Mouse (Mus musculus) E14TG2a.4 (cell line): ENCODE results near the gene Clec5a.

Source experiments
- H3K27me3 ChIP-seq: 2 replicates; pipeline ENCODE4 v1.6.1; 2014; ENCODE audit warnings: low read length, control low read depth; ENCODE audit not compliant: insufficient read depth
- H3K36me3 ChIP-seq: 2 replicates; pipeline ENCODE4 v1.6.1; 2014; ENCODE audit warnings: low read length, control low read depth; ENCODE audit not compliant: insufficient read depth
- H3K4me1 ChIP-seq: replicated peaks from 2 replicates; pipeline ENCODE4 v1.6.1; 2014; ENCODE audit warnings: low read depth, low read length, control low read depth
- H3K4me3 ChIP-seq: replicated peaks from 2 replicates; pipeline ENCODE4 v1.5.1; 2014; ENCODE audit warnings: mild to moderate bottlenecking, low read length
- H3K9me3 ChIP-seq: 2 replicates; pipeline ENCODE4 v1.6.1; 2014; ENCODE audit warnings: low read length, control low read depth
- CTCF ChIP-seq: conservative IDR thresholded peaks from 2 replicates; pipeline ENCODE4 v1.5.1; 2014; ENCODE audit warnings: low read length
- NANOG ChIP-seq: IDR thresholded peaks from 2 replicates; pipeline ENCODE4 v1.6.1; 2014; ENCODE audit warnings: borderline replicate concordance, low read length, mixed read lengths
- POU5F1 ChIP-seq: IDR thresholded peaks from 2 replicates; pipeline ENCODE4 v1.6.1; 2014; ENCODE audit warnings: low read length, borderline replicate concordance

The Clec5a gene

GRCm38 (mm10) chr6:40594804-40595550 is 9.4 kb upstream of the Clec5a start:
- Histone ChIP-seq H3K9me3 (no peaks in the 10 kb centered on the region), H3K4me3 (no peak overlapping the region), H3K27me3 (no peaks in the 10 kb centered on the region), H3K4me1 (peaks cover 4% of the 10 kb centered on the region; the same call in 1 of the 2 replicates), H3K36me3 (no peaks in the 10 kb centered on the region)
- TF ChIP-seq POU5F1 (no peak), NANOG (no peak), CTCF (no peak)

GRCm38 (mm10) chr6:40588346-40588745 is 2.7 kb upstream of the Clec5a start:
- no peaks in the 10 kb centered on the region for H3K36me3 ChIP-seq
- TF ChIP-seq POU5F1 (no peak), NANOG (no peak), CTCF (no peak)
- no peak overlapping the region for H3K4me3 ChIP-seq
- H3K9me3 ChIP-seq, result no peaks in the 10 kb centered on the region
- no peaks in the 10 kb centered on the region for H3K27me3 ChIP-seq
- H3K4me1 ChIP-seq, result no peaks in the 10 kb centered on the region

- H3K4me1 ChIP-seq, result no peaks in the 10 kb centered on the region
- no peaks in the 10 kb centered on the region for H3K27me3 ChIP-seq
- no peaks in the 10 kb centered on the region for H3K9me3 ChIP-seq
- no peak overlapping the region for H3K4me3 ChIP-seq
- no peaks in the 10 kb centered on the region for H3K36me3 ChIP-seq
- TF ChIP-seq NANOG, result no peak
- TF ChIP-seq POU5F1, result no peak
- TF ChIP-seq CTCF, result no peak
Measured at GRCm38 (mm10) chr6:40584336-40584735, 1.3 kb downstream of the Clec5a start.

- Histone ChIP-seq H3K4me3 (no peak overlapping the region), H3K36me3 (no peaks in the 10 kb centered on the region), H3K27me3 (no peaks in the 10 kb centered on the region), H3K4me1 (no peaks in the 10 kb centered on the region), H3K9me3 (no peaks in the 10 kb centered on the region)
- TF ChIP-seq POU5F1 (no peak), CTCF (no peak), NANOG (no peak)
Measured at GRCm38 (mm10) chr6:40576305-40576704, 9.3 kb downstream of the Clec5a start.

- H3K4me1 ChIP-seq, result no peaks in the 10 kb centered on the region
- no peaks in the 10 kb centered on the region for H3K9me3 ChIP-seq
- TF ChIP-seq POU5F1 (no peak), NANOG (no peak), CTCF (no peak)
- no peaks in the 10 kb centered on the region for H3K27me3 ChIP-seq
- H3K36me3 ChIP-seq, result no peaks in the 10 kb centered on the region
- H3K4me3 ChIP-seq, result no peak overlapping the region
Measured at GRCm38 (mm10) chr6:40573618-40574017, 12.0 kb downstream of the Clec5a start.

- Histone ChIP-seq H3K9me3 (peaks cover 13% of the 10 kb centered on the region), H3K27me3 (no peaks in the 10 kb centered on the region), H3K4me1 (no peaks in the 10 kb centered on the region), H3K36me3 (no peaks in the 10 kb centered on the region), H3K4me3 (no peak within 1 kb of the TSS)
- TF ChIP-seq NANOG (no peak), CTCF (no peak), POU5F1 (no peak)
Measured at GRCm38 (mm10) chr6:40569187-40569586, 16.4 kb downstream of the Clec5a start, which contains the start of gene Olfr460. Olfr460 (plus strand) TSS chr6:40569487.

GRCm38 (mm10) chr6:40554950-40555349 is 30.7 kb downstream of the Clec5a start, which contains the start of gene Olfr461:
Olfr461 (minus strand) TSS chr6:40555050.
- Histone ChIP-seq H3K4me1 (no peaks in the 10 kb centered on the region), H3K36me3 (no peaks in the 10 kb centered on the region), H3K9me3 (no peaks in the 10 kb centered on the region), H3K27me3 (no peaks in the 10 kb centered on the region), H3K4me3 (no peak within 1 kb of the TSS)
- no peak for TF ChIP-seq NANOG
- TF ChIP-seq POU5F1, result no peak
- TF ChIP-seq CTCF, result no peak

GRCm38 (mm10) chr6:40544690-40545089 is 40.9 kb downstream of the Clec5a start:
- Histone ChIP-seq H3K4me1 (no peaks in the 10 kb centered on the region), H3K4me3 (no peak overlapping the region), H3K36me3 (no peaks in the 10 kb centered on the region), H3K27me3 (no peaks in the 10 kb centered on the region), H3K9me3 (no peaks in the 10 kb centered on the region)
- no peak for TF ChIP-seq POU5F1
- TF ChIP-seq NANOG, result no peak
- no peak for TF ChIP-seq CTCF
